Mouse (Mus musculus) cortical plate, adult 2 months (tissue): ENCODE results near the gene C8g.

Experiments
- CTCF ChIP-seq: fragments of 200-500 bp; IDR thresholded peaks from 2 replicates; pipeline ENCODE4 v1.5.1; 2011; ENCODE audit warnings: mild to moderate bottlenecking, control low read depth, low read length; ENCODE audit not compliant: insufficient read depth; ENCODE audit errors: extremely low read depth
- POLR2A ChIP-seq: fragments of 200-500 bp; IDR thresholded peaks from 2 replicates; pipeline ENCODE4 v1.6.1; 2011; ENCODE audit warnings: mild to moderate bottlenecking, low read length, control low read depth; ENCODE audit not compliant: insufficient read depth; ENCODE audit errors: extremely low read depth

- TF ChIP-seq CTCF (no peak), POLR2A (no peak)
These were observed 35.0 kb upstream of the C8g start for GRCm38 (mm10) chr2:25536531-25536930.
